Mouse (Mus musculus): ENCODE measurements at regions not wholly inside any gene's neighbourhood (a gene's known extent, or its start where the extent isn't known, plus 50 kb on each side); places are given as distances from the start of the nearest gene placed in this dataset.

- H3K36me3 ChIP-seq, result no peaks in the 10 kb centered on the region
- no peak overlapping the region for H3K9ac ChIP-seq
- no peaks in the 10 kb centered on the region for H3K27me3 ChIP-seq
- ATAC-seq (ENCODE audit: low read depth), result no peak
- 67% methylated on average over 15 of the region's 15 CpGs for WGBS (ENCODE audit: insufficient replicate concordance)
- no peak overlapping the region for H3K4me3 ChIP-seq (replicated peaks)
- 0 out of 2 replicates have a peak, but pooled peaks cover 2% of the 10 kb centered on the region for H3K9me3 ChIP-seq (replicated peaks)
- no peak for DNase-seq
- no peak overlapping the region for H3K4me2 ChIP-seq
- no peaks in the 10 kb centered on the region for H3K4me1 ChIP-seq (replicated peaks)
- no peak overlapping the region for H3K27ac ChIP-seq
Observed at GRCm38 (mm10) chr17:88316213-88316967, 124.1 kb upstream of the Foxn2 start.

- no peaks in the 10 kb centered on the region for H3K27me3 ChIP-seq
- no peak overlapping the region for H3K4me3 ChIP-seq (replicated peaks)
- no peaks in the 10 kb centered on the region for H3K36me3 ChIP-seq
- H3K27ac ChIP-seq, result no peak overlapping the region
- no peak overlapping the region for H3K4me2 ChIP-seq
- 0 out of 2 replicates have a peak, but pooled peaks cover 2% of the 10 kb centered on the region for H3K9me3 ChIP-seq (replicated peaks)
- no peak for ATAC-seq (ENCODE audit: low read depth)
- DNase-seq, result no peak
- no peaks in the 10 kb centered on the region for H3K4me1 ChIP-seq (replicated peaks)
- WGBS (ENCODE audit: insufficient replicate concordance), result 55% methylated on average over 5 of the region's 5 CpGs
- no peak overlapping the region for H3K9ac ChIP-seq
Observed at GRCm38 (mm10) chr17:88317311-88317710, 123.2 kb upstream of the Foxn2 start.

- DNase-seq (no peak), ATAC-seq (ENCODE audit: low read depth) (no peak)
- H3K9me3 ChIP-seq (replicated peaks), result 0 out of 2 replicates have a peak, but pooled peaks cover 2% of the 10 kb centered on the region
- H3K9ac ChIP-seq, result no peak overlapping the region
- no peaks in the 10 kb centered on the region for H3K4me1 ChIP-seq (replicated peaks)
- H3K27me3 ChIP-seq, result no peaks in the 10 kb centered on the region
- H3K27ac ChIP-seq, result no peak overlapping the region
- H3K4me3 ChIP-seq (replicated peaks), result no peak overlapping the region
- no peak overlapping the region for H3K4me2 ChIP-seq
- H3K36me3 ChIP-seq, result no peaks in the 10 kb centered on the region
- WGBS (ENCODE audit: insufficient replicate concordance), result 79% methylated on average over 7 of the region's 7 CpGs
Observed at GRCm38 (mm10) chr17:88317806-88318205, 122.7 kb upstream of the Foxn2 start.

GRCm38 (mm10) chr17:88318207-88318791, 122.2 kb upstream of the Foxn2 start:
- Histone ChIP-seq H3K27me3 (no peaks in the 10 kb centered on the region), H3K27ac (no peak overlapping the region), H3K4me1 (replicated peaks) (no peaks in the 10 kb centered on the region), H3K4me3 (replicated peaks) (no peak overlapping the region), H3K4me2 (no peak overlapping the region), H3K9me3 (replicated peaks) (0 out of 2 replicates have a peak, but pooled peaks cover 2% of the 10 kb centered on the region), H3K36me3 (no peaks in the 10 kb centered on the region), H3K9ac (no peak overlapping the region)
- DNase-seq (no peak), ATAC-seq (ENCODE audit: low read depth) (no peak)
- WGBS (ENCODE audit: insufficient replicate concordance), result 67% methylated on average over 16 of the region's 16 CpGs

- Histone ChIP-seq H3K9me3 (replicated peaks) (no peaks in the 10 kb centered on the region), H3K36me3 (no peaks in the 10 kb centered on the region), H3K4me2 (no peak overlapping the region), H3K27ac (no peak overlapping the region), H3K4me1 (replicated peaks) (no peaks in the 10 kb centered on the region), H3K4me3 (replicated peaks) (no peak overlapping the region), H3K27me3 (no peaks in the 10 kb centered on the region), H3K9ac (no peak overlapping the region)
- ATAC-seq (ENCODE audit: low read depth) (no peak), DNase-seq (no peak)
- 57% methylated on average over 5 of the region's 5 CpGs for WGBS (ENCODE audit: insufficient replicate concordance)
Observed at GRCm38 (mm10) chr17:88318936-88319335, 121.6 kb upstream of the Foxn2 start.

GRCm38 (mm10) chr17:88320686-88321085, 119.8 kb upstream of the Foxn2 start:
- no peak overlapping the region for H3K4me2 ChIP-seq
- no peaks in the 10 kb centered on the region for H3K9me3 ChIP-seq (replicated peaks)
- H3K4me1 ChIP-seq (replicated peaks), result peaks cover 1% of the 10 kb centered on the region; the same call in 1 of the 2 replicates
- H3K9ac ChIP-seq, result no peak overlapping the region
- DNase-seq (no peak), ATAC-seq (ENCODE audit: low read depth) (no peak)
- H3K27me3 ChIP-seq, result no peaks in the 10 kb centered on the region
- H3K36me3 ChIP-seq, result no peaks in the 10 kb centered on the region
- WGBS (ENCODE audit: insufficient replicate concordance), result 47% methylated on average over 1 of the region's 1 CpGs
- H3K27ac ChIP-seq, result no peak overlapping the region
- H3K4me3 ChIP-seq (replicated peaks), result no peak overlapping the region

- H3K36me3 ChIP-seq, result no peaks in the 10 kb centered on the region
- H3K4me1 ChIP-seq (replicated peaks), result peaks cover 6% of the 10 kb centered on the region; the same call in 1 of the 2 replicates
- no peaks in the 10 kb centered on the region for H3K27me3 ChIP-seq
- 0 out of 2 replicates have a peak, but pooled peaks cover 5% of the 10 kb centered on the region for H3K9me3 ChIP-seq (replicated peaks)
- no peak overlapping the region for H3K4me3 ChIP-seq (replicated peaks)
- no peak for ATAC-seq (ENCODE audit: low read depth)
- 54% methylated on average over 14 of the region's 14 CpGs for WGBS (ENCODE audit: insufficient replicate concordance)
- no peak overlapping the region for H3K27ac ChIP-seq
- DNase-seq, result no peak
- no peak overlapping the region for H3K4me2 ChIP-seq
- no peak overlapping the region for H3K9ac ChIP-seq
Observed at GRCm38 (mm10) chr17:88325326-88325909, 115.1 kb upstream of the Foxn2 start.

- peak; percentile 55 for ATAC-seq (ENCODE audit: low read depth)
- WGBS (ENCODE audit: insufficient replicate concordance), result 40% methylated on average over 12 of the region's 12 CpGs
- H3K9ac ChIP-seq, result no peak overlapping the region
Observed at GRCm38 (mm10) chr17:88325910-88326739, 114.4 kb upstream of the Foxn2 start.

GRCm38 (mm10) chr17:88326740-88327123, 113.8 kb upstream of the Foxn2 start:
- Histone ChIP-seq H3K9ac (no peak overlapping the region), H3K27me3 (no peaks in the 10 kb centered on the region), H3K27ac (no peak overlapping the region), H3K4me2 (no peak overlapping the region), H3K4me1 (replicated peaks) (peaks cover 6% of the 10 kb centered on the region; the same call in 1 of the 2 replicates), H3K9me3 (replicated peaks) (0 out of 2 replicates have a peak, but pooled peaks cover 9% of the 10 kb centered on the region), H3K36me3 (no peaks in the 10 kb centered on the region), H3K4me3 (replicated peaks) (no peak overlapping the region)
- no peak for DNase-seq
- ATAC-seq (ENCODE audit: low read depth), result no peak
- WGBS (ENCODE audit: insufficient replicate concordance), result 68% methylated on average over 4 of the region's 4 CpGs

More at GRCm38 (mm10) chr17:88325910-88326739, 114.4 kb upstream of the Foxn2 start:
- DNase-seq, result no peak
- no peaks in the 10 kb centered on the region for H3K27me3 ChIP-seq
- H3K4me3 ChIP-seq (replicated peaks), result no peak overlapping the region
- no peak overlapping the region for H3K27ac ChIP-seq
- H3K9me3 ChIP-seq (replicated peaks), result 0 out of 2 replicates have a peak, but pooled peaks cover 9% of the 10 kb centered on the region
- no peaks in the 10 kb centered on the region for H3K36me3 ChIP-seq
- H3K4me2 ChIP-seq, result no peak overlapping the region
- peaks cover 6% of the 10 kb centered on the region; the same call in 1 of the 2 replicates for H3K4me1 ChIP-seq (replicated peaks)

- no peak overlapping the region for H3K9ac ChIP-seq
- H3K4me2 ChIP-seq, result no peak overlapping the region
- H3K4me3 ChIP-seq (replicated peaks), result no peak overlapping the region
- no peaks in the 10 kb centered on the region for H3K27me3 ChIP-seq
- no peaks in the 10 kb centered on the region for H3K36me3 ChIP-seq
- 0 out of 2 replicates have a peak, but pooled peaks cover 9% of the 10 kb centered on the region for H3K9me3 ChIP-seq (replicated peaks)
- 64% methylated on average over 8 of the region's 8 CpGs for WGBS (ENCODE audit: insufficient replicate concordance)
- peaks cover 6% of the 10 kb centered on the region; the same call in 1 of the 2 replicates for H3K4me1 ChIP-seq (replicated peaks)
- no peak overlapping the region for H3K27ac ChIP-seq
- ATAC-seq (ENCODE audit: low read depth), result no peak
- no peak for DNase-seq
Observed at GRCm38 (mm10) chr17:88327791-88328190, 112.7 kb upstream of the Foxn2 start.

- DNase-seq (no peak), ATAC-seq (ENCODE audit: low read depth) (no peak)
- Histone ChIP-seq H3K27me3 (no peaks in the 10 kb centered on the region), H3K9ac (no peak overlapping the region), H3K4me3 (replicated peaks) (no peak overlapping the region), H3K9me3 (replicated peaks) (0 out of 2 replicates have a peak, but pooled peaks cover 9% of the 10 kb centered on the region), H3K4me1 (replicated peaks) (peaks cover 6% of the 10 kb centered on the region; the same call in 1 of the 2 replicates), H3K36me3 (no peaks in the 10 kb centered on the region), H3K4me2 (no peak overlapping the region), H3K27ac (no peak overlapping the region)
- WGBS (ENCODE audit: insufficient replicate concordance), result 32% methylated on average over 8 of the region's 8 CpGs
Observed at GRCm38 (mm10) chr17:88328807-88329206, 111.7 kb upstream of the Foxn2 start.
